ENCODE assay signal across 22 mouse cellular contexts in genomic region chr5:120670132-120670531, GRCm38 (mm10). TPM values are rescaled to one million over a fixed set of nuclear protein-coding genes. Genes with fewer than 3 reads are reported as not detected.
"Had no signal": no experiment of that assay in that cellular context is flagged by ENCODE, and none has a peak within 500 bp of the region (broad histone marks: within the 10 kb centered on the region; RNA-seq: fewer than 3 reads in every experiment).

No protein-coding gene starts in this region.

- H3K36me3 ChIP-seq: neural tube, embryonic 12.5 days; neural tube, embryonic 13.5 days; neural tube, embryonic 15.5 days; stomach, embryonic 15.5 days had no signal

- H3K27me3 ChIP-seq: stomach, embryonic 15.5 days had no signal

- H3K9ac ChIP-seq: neural tube, embryonic 12.5 days; neural tube, embryonic 13.5 days; neural tube, embryonic 15.5 days; stomach, embryonic 15.5 days had no signal

- H3K4me1 ChIP-seq: neural tube, embryonic 15.5 days had no signal

- H3K4me3 ChIP-seq: neural tube, embryonic 12.5 days; neural tube, embryonic 13.5 days; neural tube, embryonic 15.5 days; stomach, embryonic 15.5 days had no signal

- H3K4me2 ChIP-seq: neural tube, embryonic 12.5 days; neural tube, embryonic 13.5 days; neural tube, embryonic 15.5 days; stomach, embryonic 15.5 days had no signal

- DNase-seq: retina, postnatal 1 day; right cerebral cortex, adult 18-20 months; right cerebral cortex, postnatal 14 days; right cerebral cortex, postnatal 25 days; right cerebral cortex, postnatal 4 days; spleen, adult 18-20 months; thymus, adult 18-20 months; thymus, adult 2 months; thymus, postnatal 14 days; thymus, postnatal 25 days; thymus, postnatal 36 days; thymus, postnatal 4 days had no signal

- H3K9me3 ChIP-seq: neural tube, embryonic 12.5 days; neural tube, embryonic 13.5 days; neural tube, embryonic 15.5 days; stomach, embryonic 15.5 days had no signal

- H3K27ac ChIP-seq: neural tube, embryonic 12.5 days; neural tube, embryonic 13.5 days; neural tube, embryonic 15.5 days; stomach, embryonic 15.5 days; stomach, postnatal 0 days had no signal

RNA-seq across cellular contexts. Expression of gene Rasal1, which starts 21.5 kb away (rescaled TPM):
- polyA plus RNA-seq: neural tube, embryonic 11.5 days had no signal

RNA-seq across cellular contexts. Expression of gene Cfap73, which starts 36.1 kb away (rescaled TPM):
- polyA plus RNA-seq: neural tube, embryonic 11.5 days; neural tube, embryonic 12.5 days; neural tube, embryonic 13.5 days; small intestine, adult 2 months; stomach, embryonic 14.5 days; stomach, embryonic 15.5 days; stomach, embryonic 16.5 days; urinary bladder, adult 2 months had no signal
